ENCODE assay signal across 8 mouse cellular contexts in genomic region chr2:29751497-29751896, GRCm38 (mm10). TPM values are rescaled to one million over a fixed set of nuclear protein-coding genes. Genes with fewer than 3 reads are reported as not detected.
A peak's percentile ranks its signal among the peaks of the same experiment; 100 is the strongest.
DNase-seq lines count a peak whose midpoint lies in the region; ATAC-seq lines count a peak whose summit lies in the region.

Gm13420 (minus strand) TSS chr2:29751685.

- H3K36me3 ChIP-seq in forebrain, embryonic 16.5 days (ENCODE audit: control insufficient read depth, insufficient read depth) = no peaks in the 10 kb centered on the region

- peaks cover 45% of the 10 kb centered on the region for H3K27me3 ChIP-seq in forebrain, embryonic 16.5 days (replicated peaks; ENCODE audit: control insufficient read depth, insufficient read depth, low read length)

- no peak within 1 kb of the TSS for H3K27ac ChIP-seq in forebrain, embryonic 16.5 days (ENCODE audit: low read length)

- ATAC-seq in forebrain, embryonic 16.5 days = no peak

- no peak within 1 kb of the TSS for H3K9ac ChIP-seq in forebrain, embryonic 16.5 days (replicated peaks; ENCODE audit: low read depth, low read length)

- peaks cover 10% of the 10 kb centered on the region for H3K4me1 ChIP-seq in forebrain, embryonic 16.5 days (replicated peaks; ENCODE audit: control insufficient read depth, insufficient read depth, low read length)

- H3K4me2 ChIP-seq in forebrain, embryonic 16.5 days (ENCODE audit: low read length) = 0 out of 2 replicates have a peak within 1 kb of the TSS, but pooled peaks have one; percentile 6

- DNase-seq in embryo, embryonic 11 days = peak; percentile 8
- peak; percentile 80 to 87 for DNase-seq in kidney, postnatal 36 days
- peak; percentile 43 to 66 for DNase-seq in lung, postnatal 4 days
- no peak for DNase-seq in spleen, postnatal 4 days (ENCODE audit: low spot score in 2 of 2)
- DNase-seq in ovary, postnatal 36 days (ENCODE audit: low spot score) = no peak
- DNase-seq in urinary bladder, adult 2 months (ENCODE audit: low spot score) = no peak
- DNase-seq in gastrocnemius, postnatal 10 days = no peak

- no peak within 1 kb of the TSS for H3K4me3 ChIP-seq in forebrain, embryonic 16.5 days (replicated peaks; ENCODE audit: low read length)

- no peaks in the 10 kb centered on the region for H3K9me3 ChIP-seq in forebrain, embryonic 16.5 days (ENCODE audit: control insufficient read depth, low read length)

- WGBS in forebrain, embryonic 16.5 days = 8% methylated on average over 28 of the region's 28 CpGs

RNA-seq across cellular contexts. Expression of gene Gm13420, which starts in this region (rescaled TPM):
- polyA plus RNA-seq in forebrain, embryonic 16.5 days (2015; fragmentation: Nextera tagmentation; extraction: Ambion mirVana) = 0.22 TPM in 1 of 2 replicates, not detected in the other
- polyA plus RNA-seq in urinary bladder, adult 2 months (2012; rRNA removed) = not detected in 2 replicates
- not detected for total RNA-seq in gastrocnemius, postnatal 10 days (2021)

Comparison
In these comparisons a context has a peak if more than half of its experiments do, and no peak if none do; other contexts are left out.
1. DNase-seq: peak in embryo, embryonic 11 days (single experiment), kidney, postnatal 36 days (2 of 2) and lung, postnatal 4 days (2 of 2); none in spleen, postnatal 4 days (0 of 2), ovary, postnatal 36 days (single experiment), urinary bladder, adult 2 months (single experiment) and gastrocnemius, postnatal 10 days (single experiment).